Mouse (Mus musculus): ENCODE results near the gene Sh3tc1.

The Sh3tc1 gene

GRCm38 (mm10) chr5:35751016-35751415, 11.2 kb upstream of the Sh3tc1 start:
- DNase-seq: no peak

GRCm38 (mm10) chr5:35750026-35750425, 10.2 kb upstream of the Sh3tc1 start:
- no peak for DNase-seq

GRCm38 (mm10) chr5:35749416-35749815, 9.6 kb upstream of the Sh3tc1 start:
- no peak for DNase-seq

- peak; percentile 66 to 84 for DNase-seq
Observed at GRCm38 (mm10) chr5:35746910-35747309, 7.1 kb upstream of the Sh3tc1 start.

- DNase-seq: no peak
Observed at GRCm38 (mm10) chr5:35745406-35745805, 5.6 kb upstream of the Sh3tc1 start.

- no peak for DNase-seq
Observed at GRCm38 (mm10) chr5:35743990-35744722, 4.4 kb upstream of the Sh3tc1 start.

- DNase-seq: peak in 1 of 2 experiments; percentile 43
Observed at GRCm38 (mm10) chr5:35743238-35743951, 3.6 kb upstream of the Sh3tc1 start.

- DNase-seq: peak in 1 of 2 experiments; percentile 17
Observed at GRCm38 (mm10) chr5:35741225-35741820, 1.5 kb upstream of the Sh3tc1 start.

- DNase-seq: no peak
Observed at GRCm38 (mm10) chr5:35740716-35741115, 929 bp upstream of the Sh3tc1 start.

- no peak for DNase-seq
Observed at GRCm38 (mm10) chr5:35739005-35739404, 782 bp downstream of the Sh3tc1 start.

- peak; percentile 81 to 87 for DNase-seq
Observed at GRCm38 (mm10) chr5:35737231-35737901, 2.4 kb downstream of the Sh3tc1 start.

- no peak for DNase-seq
Observed at GRCm38 (mm10) chr5:35733523-35733922, 6.3 kb downstream of the Sh3tc1 start.

- DNase-seq: peak in 1 of 2 experiments; percentile 18
Observed at GRCm38 (mm10) chr5:35731006-35731405, 8.8 kb downstream of the Sh3tc1 start.

- DNase-seq: no peak
Observed at GRCm38 (mm10) chr5:35730552-35730951, 9.2 kb downstream of the Sh3tc1 start.

GRCm38 (mm10) chr5:35729844-35730243, 9.9 kb downstream of the Sh3tc1 start:
- DNase-seq: peak; percentile 83 to 86

GRCm38 (mm10) chr5:35728957-35729460, 10.8 kb downstream of the Sh3tc1 start:
- DNase-seq: peak; percentile 88 to 93

- DNase-seq: no peak
Observed at GRCm38 (mm10) chr5:35728344-35728956, 11.3 kb downstream of the Sh3tc1 start.

GRCm38 (mm10) chr5:35727447-35727846, 12.3 kb downstream of the Sh3tc1 start:
- peak in 1 of 2 experiments; percentile 33 for DNase-seq

GRCm38 (mm10) chr5:35725840-35726239, 13.9 kb downstream of the Sh3tc1 start:
- DNase-seq: no peak

GRCm38 (mm10) chr5:35723900-35724299, 15.9 kb downstream of the Sh3tc1 start:
- no peak for DNase-seq

GRCm38 (mm10) chr5:35722654-35723053, 17.1 kb downstream of the Sh3tc1 start:
- peak in 1 of 2 experiments; percentile 26 for DNase-seq

- no peak for DNase-seq
Observed at GRCm38 (mm10) chr5:35721933-35722332, 17.9 kb downstream of the Sh3tc1 start.
